Mouse (Mus musculus) left cerebral cortex, adult 18-20 months (tissue): Measurements from ENCODE around the gene Zfp526. TPM values are rescaled to one million over a fixed set of nuclear protein-coding genes. Genes with fewer than 3 reads are reported as not detected.

ENCODE experiments used
- DNase-seq, 2 experiments: peaks; one replicate each; pipeline ENCODE4 v3.0.0; 2021 to 2022; ENCODE audit warnings: low spot score in 2 of 2, mixed read lengths in 1 of 2
- total RNA-seq, 2 experiments: library from RNA; stranded (reverse); gene quantifications; 2 replicates each; pipeline ENCODE4 v1.2.3; 2021

The Zfp526 gene
- total RNA-seq, 2 experiments from 2014 or later, result 10.6 to 11.4 TPM

- DNase-seq, result no peak
These were observed 45.1 kb downstream of the Zfp526 start for GRCm38 (mm10) chr7:25266180-25266962.

GRCm38 (mm10) chr7:25267301-25267750, 46.1 kb downstream of the Zfp526 start, which contains the start of gene Cic:
Gene Cic (plus strand): TSS chr7:25267704.
- peak; percentile 98 to 99 for DNase-seq

DNA sequence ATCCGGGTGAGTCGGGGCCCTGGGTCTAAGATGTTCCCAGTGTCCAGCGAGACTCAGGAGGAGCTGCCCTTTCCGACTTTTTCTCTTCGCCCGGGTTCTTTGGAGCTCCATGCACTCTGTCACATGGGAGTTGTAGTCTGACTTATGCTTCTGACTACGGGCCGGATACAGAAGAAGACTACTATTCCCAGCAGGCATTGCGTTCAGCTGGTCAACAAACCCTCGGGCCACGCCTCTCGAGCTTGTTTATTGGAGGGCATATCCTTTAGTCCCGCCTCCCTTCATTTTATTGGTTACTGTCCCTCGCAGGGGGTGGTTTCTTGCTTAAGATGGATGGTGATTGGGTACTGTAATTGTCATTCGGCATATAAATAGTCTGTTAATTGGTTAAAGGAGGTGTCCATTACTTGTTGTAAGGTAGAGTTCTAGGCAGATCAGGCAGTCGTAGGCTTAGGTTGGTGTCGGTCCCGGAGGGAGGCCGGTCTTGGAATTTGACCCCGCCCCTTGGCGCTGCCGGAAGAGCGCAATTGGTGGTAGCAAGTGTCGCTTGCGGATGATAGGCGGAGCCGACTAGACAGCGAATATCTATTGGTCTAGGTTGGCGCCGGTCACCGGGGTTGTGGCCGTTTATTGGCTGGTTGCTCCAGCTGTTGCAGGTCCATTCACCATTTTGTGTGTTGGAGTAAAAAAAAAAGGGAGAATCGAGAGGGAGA, 46.7 kb downstream of the Zfp526 start:
- peak; percentile 96 to 99 for DNase-seq

DNA sequence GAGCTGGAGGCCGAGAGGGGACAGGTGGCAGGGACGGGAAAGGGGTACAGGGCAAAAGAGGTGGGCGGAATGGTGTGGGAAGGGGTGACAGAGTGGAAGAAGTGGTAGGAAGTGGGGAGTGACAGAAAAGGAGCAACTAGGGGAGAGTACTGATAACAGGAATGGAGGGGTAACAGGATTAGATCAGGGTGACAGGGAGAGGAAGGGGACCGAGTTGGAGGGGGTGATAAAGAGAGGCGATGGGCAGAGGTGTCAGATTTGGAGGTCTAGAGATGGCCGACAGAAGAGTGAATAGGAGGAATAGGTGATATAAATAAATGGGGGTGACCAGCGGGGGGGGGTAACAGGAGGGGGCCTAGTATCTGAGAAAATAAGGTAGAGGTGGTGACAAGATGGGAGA, 47.4 kb downstream of the Zfp526 start:
- no peak for DNase-seq

DNA sequence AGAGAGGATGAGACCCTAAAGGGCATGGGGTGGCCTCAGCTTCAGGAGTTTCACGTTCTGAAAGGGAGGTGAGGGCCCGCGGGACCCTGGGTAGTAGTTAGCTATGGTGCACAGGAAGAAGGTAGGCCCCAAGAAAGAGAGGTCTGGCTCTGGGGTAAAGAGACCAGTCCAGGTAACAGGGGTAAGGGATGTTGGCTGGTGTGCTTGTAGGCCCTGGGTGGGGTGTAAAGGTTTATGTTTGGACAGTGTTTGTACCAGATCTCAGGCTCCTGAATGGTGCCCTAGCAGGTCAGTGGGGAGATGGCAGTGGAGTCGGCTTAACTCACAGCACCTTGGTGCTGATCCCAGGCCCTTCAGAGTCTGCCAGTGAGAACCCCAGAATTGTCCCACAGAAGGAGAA, 47.8 kb downstream of the Zfp526 start:
- DNase-seq, result no peak

DNA sequence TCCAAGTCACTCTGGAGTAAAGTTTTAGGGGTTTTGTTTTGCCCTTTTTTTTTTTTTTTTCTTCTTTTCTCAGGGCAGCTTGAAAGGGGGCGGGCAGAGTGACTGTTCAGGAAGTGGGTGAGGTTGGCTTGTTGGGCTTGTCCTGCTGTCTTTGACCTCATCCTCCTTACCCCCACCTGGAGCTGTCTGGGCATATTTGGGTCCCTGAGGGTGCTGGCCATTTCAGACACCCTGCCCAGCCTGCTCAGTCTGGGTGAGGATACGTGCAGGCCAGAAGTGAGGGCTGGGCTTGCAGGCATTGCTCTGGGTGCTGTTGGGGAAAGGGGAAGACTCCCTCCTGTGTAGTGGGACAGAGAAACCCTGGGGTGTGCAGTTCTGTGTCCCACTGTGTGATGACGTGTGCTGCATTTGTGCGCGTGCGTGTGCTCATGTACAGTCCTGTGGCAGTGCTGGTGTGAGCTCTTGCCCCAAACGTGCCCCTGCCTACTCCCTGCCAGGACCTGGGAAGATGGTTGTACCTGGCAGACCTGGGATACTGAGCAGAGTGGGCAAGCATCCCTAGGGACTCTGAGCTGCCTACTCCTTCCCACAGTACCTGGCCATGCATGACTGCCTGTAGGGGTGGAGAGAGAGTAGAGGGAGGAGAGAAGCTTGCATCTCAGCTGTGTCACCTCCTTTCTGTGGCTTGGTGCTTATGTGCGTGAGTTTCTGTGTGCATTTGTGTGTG, 48.5 kb downstream of the Zfp526 start:
- no peak for DNase-seq

- DNase-seq, result no peak
These were observed 49.7 kb downstream of the Zfp526 start for GRCm38 (mm10) chr7:25270652-25271633.

- DNase-seq, result no peak
These were observed 50.6 kb downstream of the Zfp526 start for GRCm38 (mm10) chr7:25271651-25272444.

DNA sequence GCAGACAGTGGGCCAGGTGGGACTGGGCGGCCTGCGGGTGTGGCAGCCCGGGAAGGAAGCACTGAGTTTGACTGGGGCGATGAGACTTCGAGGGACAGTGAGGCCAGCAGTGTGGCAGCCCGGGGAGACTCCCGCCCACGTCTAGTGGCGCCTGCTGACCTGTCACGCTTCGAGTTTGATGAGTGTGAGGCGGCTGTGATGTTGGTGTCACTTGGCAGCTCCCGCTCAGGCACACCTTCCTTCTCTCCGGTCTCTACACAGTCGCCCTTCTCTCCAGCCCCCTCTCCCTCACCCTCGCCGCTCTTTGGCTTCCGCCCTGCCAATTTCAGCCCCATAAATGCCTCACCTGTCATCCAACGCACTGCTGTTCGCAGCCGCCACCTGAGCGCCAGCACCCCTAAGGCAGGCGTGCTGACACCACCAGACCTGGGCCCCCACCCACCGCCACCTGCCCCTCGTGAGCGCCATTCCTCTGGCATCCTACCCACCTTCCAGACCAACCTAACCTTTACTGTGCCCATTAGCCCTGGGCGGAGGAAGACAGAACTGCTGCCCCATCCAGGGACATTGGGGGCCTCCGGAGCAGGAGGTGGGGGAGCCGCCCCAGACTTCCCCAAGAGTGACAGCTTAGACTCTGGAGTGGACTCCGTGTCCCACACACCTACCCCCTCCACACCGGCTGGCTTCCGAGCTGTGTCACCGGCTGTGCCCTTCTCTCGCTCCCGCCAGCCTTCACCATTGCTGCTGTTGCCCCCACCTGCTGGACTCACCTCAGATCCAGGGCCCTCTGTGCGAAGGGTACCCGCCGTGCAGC, 51.4 kb downstream of the Zfp526 start:
- no peak for DNase-seq

- no peak for DNase-seq
These were observed 52.3 kb downstream of the Zfp526 start for GRCm38 (mm10) chr7:25273259-25274241.

DNA sequence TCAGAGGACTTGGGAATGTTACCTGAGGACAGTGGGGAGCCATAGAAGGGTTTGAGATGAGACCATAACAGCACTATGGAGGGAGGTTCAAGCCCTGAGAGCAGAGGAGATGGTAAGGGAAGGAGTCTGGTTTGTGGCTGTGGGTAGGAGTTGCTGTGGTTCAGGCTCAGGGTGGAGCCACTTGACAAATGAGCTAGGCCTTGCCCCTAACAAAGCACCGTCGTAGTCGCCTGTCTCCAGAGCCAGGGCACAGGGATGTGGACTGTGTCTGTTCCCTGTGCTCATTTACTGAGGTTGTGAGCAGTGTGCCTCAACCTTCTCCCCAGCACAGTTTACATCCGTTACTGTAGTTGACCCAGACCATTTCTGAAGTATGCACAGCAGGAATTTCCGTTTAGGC, 53.3 kb downstream of the Zfp526 start:
- no peak for DNase-seq

- no peak for DNase-seq
These were observed 53.8 kb downstream of the Zfp526 start for GRCm38 (mm10) chr7:25274996-25275395.

GRCm38 (mm10) chr7:25275555-25276298, 54.5 kb downstream of the Zfp526 start:
- DNase-seq, result no peak
